Mouse (Mus musculus) kidney, embryonic 16.5 days (tissue): ENCODE measurements at regions not wholly inside any gene's neighbourhood (a gene's known extent, or its start where the extent isn't known, plus 50 kb on each side); places are given as distances from the start of the nearest gene placed in this dataset.

Experiments
- ATAC-seq: fragments of 200-750 bp; cut with Nextera tagmentation; 2 replicates; pipeline ENCODE4 v1.8.0; 2017; ENCODE audit warnings: moderate TSS enrichment; ENCODE audit not compliant: low FRiP score, low TSS enrichment
- H3K27ac ChIP-seq: fragments of 300-500 bp; sonication (generic); 2 replicates; pipeline ENCODE4 v1.5.1; 2014; ENCODE audit warnings: low read length
- H3K27me3 ChIP-seq: fragments of 300-500 bp; sonication (generic); 2 replicates; pipeline ENCODE4 v1.6.1; 2014; ENCODE audit warnings: low read length, control low read depth, mixed read lengths; ENCODE audit not compliant: insufficient read depth
- H3K36me3 ChIP-seq: fragments of 300-500 bp; sonication (generic); 2 replicates; pipeline ENCODE4 v1.6.1; 2014; ENCODE audit warnings: low read length, control low read depth, mixed read lengths; ENCODE audit not compliant: insufficient read depth
- H3K4me1 ChIP-seq: fragments of 300-500 bp; sonication (generic); 2 replicates; pipeline ENCODE4 v1.6.1; 2014; ENCODE audit warnings: low read length, control low read depth, mixed read lengths; ENCODE audit not compliant: insufficient read depth
- H3K4me2 ChIP-seq: fragments of 300-500 bp; sonication (generic); replicated peaks from 2 replicates; pipeline ENCODE4 v1.6.1; 2014; ENCODE audit warnings: low read depth, low read length
- H3K4me3 ChIP-seq: fragments of 300-500 bp; sonication (generic); 2 replicates; pipeline ENCODE4 v1.5.1; 2014; ENCODE audit warnings: mild to moderate bottlenecking, low read length
- H3K9ac ChIP-seq: fragments of 300-500 bp; sonication (generic); replicated peaks from 2 replicates; pipeline ENCODE4 v1.6.1; 2014; ENCODE audit warnings: low read length
- H3K9me3 ChIP-seq: fragments of 300-500 bp; sonication (generic); 2 replicates; pipeline ENCODE4 v1.6.1; 2016; ENCODE audit warnings: low read length, control low read depth
- WGBS: fragments of 180-500 bp; shearing (Covaris S2); extraction: QIAGEN DNeasy Blood & Tissue Kit; methylation state at CpG from one replicate; pipeline ENCODE4 v1.1.7; 2014; 5-methylcytosine and 5-hydroxymethylcytosine counted together

GRCm38 (mm10) chr17:4500504-4500903 lies 493.6 kb upstream of the Arid1b start:
- no peak overlapping the region for H3K9ac ChIP-seq
- H3K9me3 ChIP-seq: no peaks in the 10 kb centered on the region
- no peak overlapping the region for H3K4me3 ChIP-seq
- ATAC-seq: no peak
- 75% methylated on average over 5 of the region's 5 CpGs for WGBS
- no peak overlapping the region for H3K27ac ChIP-seq
- H3K4me1 ChIP-seq: peaks cover 16% of the 10 kb centered on the region
- no peak overlapping the region for H3K4me2 ChIP-seq
- no peaks in the 10 kb centered on the region for H3K27me3 ChIP-seq
- H3K36me3 ChIP-seq: no peaks in the 10 kb centered on the region

DNA sequence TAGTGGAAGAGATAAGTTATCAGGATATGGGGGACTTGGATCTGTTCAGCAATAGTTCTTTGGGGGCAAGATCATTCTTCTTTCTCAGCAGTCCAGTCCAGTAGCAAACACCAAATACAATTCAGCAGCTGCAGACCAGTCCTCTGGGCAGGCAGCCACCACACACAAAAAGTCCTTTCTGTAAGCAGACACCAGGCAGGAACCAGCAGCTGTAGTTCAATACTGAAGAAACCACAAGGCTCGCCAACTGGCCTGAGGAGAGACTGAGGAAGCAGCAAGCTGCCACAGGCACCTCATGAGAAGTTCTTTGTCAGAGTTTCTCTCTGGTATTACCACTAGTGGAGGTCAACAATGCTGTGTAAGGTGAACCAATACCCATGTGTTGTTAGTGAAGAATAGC lies 493.1 kb upstream of the Arid1b start:
- no peak overlapping the region for H3K27ac ChIP-seq
- H3K4me2 ChIP-seq: no peak overlapping the region
- ATAC-seq: no peak
- H3K27me3 ChIP-seq: no peaks in the 10 kb centered on the region
- no peaks in the 10 kb centered on the region for H3K9me3 ChIP-seq
- H3K4me1 ChIP-seq: peaks cover 16% of the 10 kb centered on the region
- no peak overlapping the region for H3K9ac ChIP-seq
- WGBS: 87% methylated on average over 1 of the region's 1 CpGs
- H3K36me3 ChIP-seq: no peaks in the 10 kb centered on the region
- H3K4me3 ChIP-seq: no peak overlapping the region

DNA sequence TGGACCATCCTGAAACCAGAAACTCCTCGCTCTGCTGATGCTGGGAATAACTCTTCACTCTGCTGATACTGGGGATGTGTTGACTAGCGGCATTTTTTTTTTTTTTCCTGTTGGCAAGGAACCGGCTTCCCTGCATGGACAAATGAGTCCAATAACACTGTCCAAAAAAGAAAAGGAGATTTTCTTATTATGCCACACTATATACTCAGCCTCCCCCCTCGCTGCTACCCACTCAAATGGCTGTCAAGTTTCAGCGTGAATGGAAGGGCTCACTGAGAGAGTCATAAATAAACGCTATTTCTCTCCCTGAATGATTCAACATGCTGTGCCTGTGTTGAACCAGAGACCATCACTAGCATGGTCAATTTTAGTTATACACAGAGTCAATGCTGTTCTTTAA lies 489.2 kb upstream of the Arid1b start:
- 53% methylated on average over 6 of the region's 6 CpGs for WGBS
- no peak for ATAC-seq
- no peaks in the 10 kb centered on the region for H3K9me3 ChIP-seq
- H3K4me1 ChIP-seq: no peaks in the 10 kb centered on the region
- H3K27me3 ChIP-seq: no peaks in the 10 kb centered on the region
- no peak overlapping the region for H3K27ac ChIP-seq
- H3K36me3 ChIP-seq: no peaks in the 10 kb centered on the region
- H3K4me2 ChIP-seq: no peak overlapping the region
- H3K4me3 ChIP-seq: no peak overlapping the region
- H3K9ac ChIP-seq: no peak overlapping the region

DNA sequence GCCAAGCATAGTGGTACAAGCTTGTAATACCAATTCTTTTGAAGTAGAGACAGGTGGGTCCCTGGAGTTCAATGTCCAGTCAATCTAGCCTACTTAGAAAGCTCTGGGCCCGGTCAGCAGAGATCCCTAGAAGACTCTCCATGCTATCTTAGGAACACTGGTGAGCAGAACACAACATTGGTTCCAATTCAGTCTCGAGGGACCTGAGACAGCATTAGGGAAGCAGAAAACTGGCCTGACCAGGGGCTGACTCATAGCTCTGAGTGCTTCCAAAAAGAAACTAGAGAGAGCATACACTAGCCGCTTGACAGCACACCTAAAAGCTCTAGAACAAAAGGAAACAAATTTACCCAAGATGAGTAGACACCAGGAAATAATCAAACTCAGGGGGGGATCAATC lies 484.6 kb upstream of the Arid1b start:
- H3K9ac ChIP-seq: no peak overlapping the region
- H3K4me2 ChIP-seq: no peak overlapping the region
- no peak overlapping the region for H3K27ac ChIP-seq
- H3K36me3 ChIP-seq: no peaks in the 10 kb centered on the region
- H3K4me3 ChIP-seq: no peak overlapping the region
- 87% methylated on average over 3 of the region's 3 CpGs for WGBS
- H3K9me3 ChIP-seq: no peaks in the 10 kb centered on the region
- no peak for ATAC-seq
- H3K4me1 ChIP-seq: no peaks in the 10 kb centered on the region
- H3K27me3 ChIP-seq: no peaks in the 10 kb centered on the region

GRCm38 (mm10) chr17:4516141-4516540 lies 478.0 kb upstream of the Arid1b start:
- H3K4me1 ChIP-seq: no peaks in the 10 kb centered on the region
- WGBS: 83% methylated on average over 7 of the region's 7 CpGs

GRCm38 (mm10) chr17:4516846-4517245 lies 477.3 kb upstream of the Arid1b start:
- Histone ChIP-seq H3K36me3 (no peaks in the 10 kb centered on the region), H3K4me2 (no peak overlapping the region), H3K27ac (no peak overlapping the region), H3K9me3 (no peaks in the 10 kb centered on the region), H3K27me3 (no peaks in the 10 kb centered on the region), H3K4me1 (no peaks in the 10 kb centered on the region; the same call in 1 of the 2 replicates), H3K9ac (no peak overlapping the region), H3K4me3 (no peak overlapping the region)
- no peak for ATAC-seq
- 21% methylated on average over 3 of the region's 3 CpGs for WGBS

More at GRCm38 (mm10) chr17:4516141-4516540, 478.0 kb upstream of the Arid1b start:
- no peaks in the 10 kb centered on the region for H3K27me3 ChIP-seq
- H3K4me3 ChIP-seq: no peak overlapping the region
- H3K27ac ChIP-seq: no peak overlapping the region
- no peaks in the 10 kb centered on the region for H3K9me3 ChIP-seq
- no peaks in the 10 kb centered on the region for H3K36me3 ChIP-seq
- no peak overlapping the region for H3K4me2 ChIP-seq
- H3K9ac ChIP-seq: no peak overlapping the region
- no peak for ATAC-seq

GRCm38 (mm10) chr17:4521031-4521430 lies 473.1 kb upstream of the Arid1b start:
- Histone ChIP-seq H3K4me3 (no peak overlapping the region), H3K9me3 (no peaks in the 10 kb centered on the region), H3K9ac (no peak overlapping the region), H3K36me3 (no peaks in the 10 kb centered on the region), H3K27me3 (no peaks in the 10 kb centered on the region), H3K4me2 (no peak overlapping the region), H3K27ac (no peak overlapping the region), H3K4me1 (no peaks in the 10 kb centered on the region; the same call in 1 of the 2 replicates)
- 87% methylated on average over 4 of the region's 4 CpGs for WGBS
- no peak for ATAC-seq

GRCm38 (mm10) chr17:4526466-4526865 lies 467.7 kb upstream of the Arid1b start:
- ATAC-seq: no peak

DNA sequence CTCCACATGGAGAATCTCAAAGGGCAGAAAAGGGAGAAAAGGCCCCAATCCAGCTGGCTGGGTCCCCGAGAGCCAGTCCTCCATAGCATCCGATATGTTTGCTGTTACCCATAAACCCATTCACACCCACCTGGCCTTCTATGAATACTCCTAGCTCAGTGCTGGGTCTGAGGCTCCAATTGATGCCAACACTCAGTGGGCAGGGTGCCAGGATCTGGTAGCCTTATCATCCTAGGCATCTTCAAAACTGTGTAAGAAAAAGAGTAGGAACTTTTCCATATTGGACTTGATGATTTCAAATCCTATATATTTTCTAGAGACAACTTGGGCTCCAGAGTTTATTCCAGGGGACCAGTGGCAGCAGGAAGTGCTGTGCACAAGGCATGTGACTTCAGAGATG lies 462.0 kb upstream of the Arid1b start:
- no peaks in the 10 kb centered on the region for H3K27me3 ChIP-seq
- WGBS: 91% methylated on average over 2 of the region's 2 CpGs
- no peak overlapping the region for H3K4me2 ChIP-seq
- H3K27ac ChIP-seq: no peak overlapping the region
- H3K4me1 ChIP-seq: no peaks in the 10 kb centered on the region
- no peaks in the 10 kb centered on the region for H3K9me3 ChIP-seq
- no peaks in the 10 kb centered on the region for H3K36me3 ChIP-seq
- no peak for ATAC-seq
- no peak overlapping the region for H3K9ac ChIP-seq
- H3K4me3 ChIP-seq: no peak overlapping the region

More at GRCm38 (mm10) chr17:4526466-4526865, 467.7 kb upstream of the Arid1b start:
- no peak overlapping the region for H3K4me3 ChIP-seq
- no peak overlapping the region for H3K4me2 ChIP-seq
- no peaks in the 10 kb centered on the region for H3K9me3 ChIP-seq
- WGBS: 90% methylated on average over 7 of the region's 7 CpGs
- H3K4me1 ChIP-seq: no peaks in the 10 kb centered on the region; the same call in 1 of the 2 replicates
- H3K27me3 ChIP-seq: no peaks in the 10 kb centered on the region
- H3K36me3 ChIP-seq: no peaks in the 10 kb centered on the region
- H3K9ac ChIP-seq: no peak overlapping the region
- H3K27ac ChIP-seq: no peak overlapping the region

DNA sequence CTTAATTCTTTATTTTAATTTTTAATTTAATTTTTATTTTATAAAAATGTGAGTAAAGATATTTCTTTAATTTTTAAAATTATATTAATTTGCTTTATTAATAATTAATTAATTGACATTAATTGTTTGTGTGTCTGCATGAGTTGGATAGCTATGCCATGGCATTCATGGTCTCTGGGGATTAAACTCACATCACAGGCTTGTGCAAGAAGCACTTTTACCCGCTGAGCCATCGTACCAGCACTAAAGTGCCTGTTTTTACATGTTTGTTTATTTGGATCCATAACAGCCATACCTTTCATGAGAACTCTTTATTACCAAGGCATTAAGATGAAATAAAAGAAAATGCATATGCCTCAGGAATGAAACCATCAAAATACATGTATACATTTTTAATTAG lies 453.7 kb upstream of the Arid1b start:
- no peak overlapping the region for H3K4me3 ChIP-seq
- H3K4me2 ChIP-seq: no peak overlapping the region
- no peak for ATAC-seq
- H3K4me1 ChIP-seq: no peaks in the 10 kb centered on the region
- no peaks in the 10 kb centered on the region for H3K36me3 ChIP-seq
- H3K9ac ChIP-seq: no peak overlapping the region
- H3K27ac ChIP-seq: no peak overlapping the region
- 82% methylated on average over 2 of the region's 2 CpGs for WGBS
- H3K9me3 ChIP-seq: no peaks in the 10 kb centered on the region
- H3K27me3 ChIP-seq: no peaks in the 10 kb centered on the region
